Mouse (Mus musculus): ENCODE measurements at regions not wholly inside any gene's neighbourhood (a gene's known extent, or its start where the extent isn't known, plus 50 kb on each side); places are given as distances from the start of the nearest gene placed in this dataset.

DNA sequence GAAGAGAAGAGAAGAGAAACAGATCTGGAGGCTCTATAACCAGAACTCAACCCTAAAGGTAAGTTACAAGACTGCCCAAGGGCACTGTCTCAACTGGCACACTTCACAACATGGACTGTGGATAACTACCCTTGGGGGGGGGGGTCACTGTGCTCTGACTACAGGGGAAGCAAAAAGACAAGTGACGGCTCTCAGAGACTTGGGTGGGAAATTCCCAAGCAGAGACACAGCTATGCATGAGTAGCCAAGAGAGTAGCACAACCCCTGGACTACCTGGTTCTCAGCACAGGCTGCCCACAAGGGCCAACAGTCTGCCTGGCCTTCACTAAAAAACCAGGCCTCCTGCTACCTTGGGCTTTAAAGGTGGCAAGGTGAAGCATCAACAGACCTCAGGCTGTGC is 146.3 kb upstream of the Tle3 start:
- TF ChIP-seq CTCF (conservative IDR thresholded peaks at IDR 0.05; ENCODE audit: low read length), result no peak
- TF ChIP-seq POU5F1 (IDR thresholded peaks at IDR 0.05; ENCODE audit: borderline replicate concordance, low read length), result no peak
- TF ChIP-seq NANOG (IDR thresholded peaks at IDR 0.05; ENCODE audit: borderline replicate concordance, low read length), result no peak
